Mouse (Mus musculus): ENCODE data around the gene Rasal1. TPM values are rescaled to one million over a fixed set of nuclear protein-coding genes. Genes with fewer than 3 reads are reported as not detected.

Rasal1 gene
- total and polyA plus RNA-seq, 3 experiments, result 0.33 TPM; not detected in 2

GRCm38 (mm10) chr5:120604839-120605238, 43.8 kb upstream of the Rasal1 start:
- Histone ChIP-seq H3K4me3 (no peak overlapping the region), H3K27ac (no peak overlapping the region), H3K4me1 (ENCODE audit: control insufficient read depth, insufficient read depth, low read length) (peaks cover 4% of the 10 kb centered on the region; the same call in 1 of the 2 replicates), H3K27me3 (ENCODE audit: control insufficient read depth, insufficient read depth, low read length) (no peaks in the 10 kb centered on the region), H3K9ac (ENCODE audit: low read depth, low read length) (no peak overlapping the region), H3K36me3 (ENCODE audit: control insufficient read depth, insufficient read depth, low read length) (no peaks in the 10 kb centered on the region), H3K79me2 (replicated peaks; ENCODE audit: control insufficient read depth, insufficient read depth, low read length) (no peaks in the 10 kb centered on the region)
- 6% methylated on average over 6 of the region's 6 CpGs for WGBS
- peak; percentile 78 to 86 for DNase-seq
- intact Hi-C loops (cut with DNase I), result loop anchor here (1.0 to 5.0 kb wide), 3 partner anchors 14 to 100 kb away; no protein-coding TSS in a partner anchor
- TF ChIP-seq EP300 (IDR thresholded peaks at IDR 0.05; ENCODE audit: insufficient read depth, low read depth, low read length) (0 out of 2 replicates have a peak, but pooled peaks have one; percentile 45), CTCF (IDR thresholded peaks at IDR 0.05) (peak; percentile 69), POLR2A (IDR thresholded peaks at IDR 0.05; ENCODE audit: insufficient read depth, low read depth, low read length) (no peak)

- TF ChIP-seq CTCF (IDR thresholded peaks at IDR 0.05) (no peak), POLR2A (IDR thresholded peaks at IDR 0.05; ENCODE audit: insufficient read depth, low read depth, low read length) (no peak), EP300 (IDR thresholded peaks at IDR 0.05; ENCODE audit: insufficient read depth, low read depth, low read length) (no peak)
- WGBS, result 2% methylated on average over 10 of the region's 10 CpGs
- H3K27me3 ChIP-seq (ENCODE audit: control insufficient read depth, insufficient read depth, low read length), result no peaks in the 10 kb centered on the region
- no peaks in the 10 kb centered on the region for H3K79me2 ChIP-seq (replicated peaks; ENCODE audit: control insufficient read depth, insufficient read depth, low read length)
- H3K9ac ChIP-seq (ENCODE audit: low read depth, low read length), result 0 out of 2 replicates have a peak overlapping the region, but pooled peaks have one; percentile 7
- H3K4me3 ChIP-seq, result no peak overlapping the region
- peaks cover 4% of the 10 kb centered on the region; the same call in 1 of the 2 replicates for H3K4me1 ChIP-seq (ENCODE audit: control insufficient read depth, insufficient read depth, low read length)
- no peaks in the 10 kb centered on the region for H3K36me3 ChIP-seq (ENCODE audit: control insufficient read depth, insufficient read depth, low read length)
- intact Hi-C loops (cut with DNase I), result loop anchor here (1.0 to 2.0 kb wide), 2 partner anchors 14 to 100 kb away; no protein-coding TSS in a partner anchor
- no peak for DNase-seq
- no peak overlapping the region for H3K27ac ChIP-seq
Measured at GRCm38 (mm10) chr5:120605241-120605661, 43.4 kb upstream of the Rasal1 start.

DNA sequence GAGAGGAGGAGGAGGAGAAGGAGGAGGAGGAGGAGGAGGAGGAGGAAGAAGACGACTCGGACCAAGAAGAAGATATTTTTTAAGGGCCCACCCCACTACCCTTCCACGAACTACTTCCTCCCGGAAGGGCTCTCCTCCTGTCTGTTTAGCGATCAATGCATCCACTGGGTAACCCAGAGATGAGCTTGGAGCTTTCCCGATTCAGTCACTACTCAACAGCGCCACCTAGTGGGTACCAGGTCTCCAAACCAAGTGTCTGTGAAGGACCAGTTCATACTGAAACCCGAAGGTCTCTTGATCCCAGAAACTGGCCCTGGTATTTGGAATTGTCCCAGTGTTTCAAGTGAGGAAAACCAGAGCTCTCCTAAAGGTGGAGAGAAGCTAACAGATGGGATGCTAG, 42.9 kb upstream of the Rasal1 start:
- Histone ChIP-seq H3K79me2 (replicated peaks; ENCODE audit: control insufficient read depth, insufficient read depth, low read length) (no peaks in the 10 kb centered on the region), H3K4me3 (no peak overlapping the region), H3K27ac (no peak overlapping the region), H3K36me3 (ENCODE audit: control insufficient read depth, insufficient read depth, low read length) (no peaks in the 10 kb centered on the region), H3K27me3 (ENCODE audit: control insufficient read depth, insufficient read depth, low read length) (no peaks in the 10 kb centered on the region), H3K4me1 (ENCODE audit: control insufficient read depth, insufficient read depth, low read length) (peaks cover 3% of the 10 kb centered on the region; the same call in 1 of the 2 replicates), H3K9ac (ENCODE audit: low read depth, low read length) (no peak overlapping the region)
- TF ChIP-seq CTCF (IDR thresholded peaks at IDR 0.05) (peak; percentile 91), POLR2A (IDR thresholded peaks at IDR 0.05; ENCODE audit: insufficient read depth, low read depth, low read length) (no peak), EP300 (IDR thresholded peaks at IDR 0.05; ENCODE audit: insufficient read depth, low read depth, low read length) (0 out of 2 replicates have a peak, but pooled peaks have one; percentile 67)
- intact Hi-C loops (cut with DNase I), result loop anchor here (1.0 to 2.0 kb wide), 2 partner anchors 15 to 100 kb away; no protein-coding TSS in a partner anchor
- 1% methylated on average over 6 of the region's 8 CpGs for WGBS
- DNase-seq, result peak; percentile 85 to 86

DNA sequence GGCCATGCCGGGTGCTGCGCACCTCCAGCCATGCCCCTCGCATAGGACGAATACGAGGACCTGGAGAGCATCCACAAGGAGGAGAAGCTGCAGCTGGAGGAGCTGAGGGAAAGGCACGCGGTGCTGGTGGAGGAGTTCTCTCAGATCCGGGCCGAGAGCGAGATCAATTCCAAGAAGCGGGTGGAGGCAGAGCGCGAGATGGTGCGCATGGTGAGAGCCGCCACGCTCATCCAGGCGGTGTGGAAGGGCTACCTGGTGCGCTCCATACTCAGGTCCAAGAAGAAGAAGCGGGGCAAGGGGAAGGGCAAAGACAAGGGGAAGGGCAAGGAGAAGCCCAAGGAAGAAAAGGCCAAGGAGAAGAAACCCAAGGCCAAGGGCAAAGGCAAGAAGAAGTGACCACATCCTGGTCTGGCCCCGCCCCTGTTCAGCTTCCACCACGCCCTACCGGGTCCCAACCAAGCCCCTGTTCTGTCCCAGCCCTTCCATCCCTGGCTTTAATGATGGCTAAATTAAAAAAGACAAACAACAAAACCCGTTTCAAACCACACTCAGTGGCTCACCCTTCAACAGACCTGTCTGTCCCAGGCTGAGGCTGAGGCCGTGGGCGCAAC, 41.9 kb upstream of the Rasal1 start:
- DNase-seq, result no peak
- H3K4me1 ChIP-seq (ENCODE audit: control insufficient read depth, insufficient read depth, low read length), result peaks cover 3% of the 10 kb centered on the region
- H3K36me3 ChIP-seq (ENCODE audit: control insufficient read depth, insufficient read depth, low read length), result no peaks in the 10 kb centered on the region
- intact Hi-C loops (cut with DNase I), result no loop called here
- no peak overlapping the region for H3K27ac ChIP-seq
- WGBS, result 75% methylated on average over 25 of the region's 25 CpGs
- H3K4me3 ChIP-seq, result no peak overlapping the region
- TF ChIP-seq EP300 (IDR thresholded peaks at IDR 0.05; ENCODE audit: insufficient read depth, low read depth, low read length), result no peak
- TF ChIP-seq CTCF (IDR thresholded peaks at IDR 0.05), result no peak
- no peak for TF ChIP-seq POLR2A (IDR thresholded peaks at IDR 0.05; ENCODE audit: insufficient read depth, low read depth, low read length)
- no peaks in the 10 kb centered on the region for H3K79me2 ChIP-seq (replicated peaks; ENCODE audit: control insufficient read depth, insufficient read depth, low read length)
- H3K9ac ChIP-seq (ENCODE audit: low read depth, low read length), result no peak overlapping the region
- no peaks in the 10 kb centered on the region for H3K27me3 ChIP-seq (ENCODE audit: control insufficient read depth, insufficient read depth, low read length)

GRCm38 (mm10) chr5:120607335-120607734, 41.3 kb upstream of the Rasal1 start:
- Histone ChIP-seq H3K27me3 (ENCODE audit: control insufficient read depth, insufficient read depth, low read length) (no peaks in the 10 kb centered on the region), H3K79me2 (replicated peaks; ENCODE audit: control insufficient read depth, insufficient read depth, low read length) (no peaks in the 10 kb centered on the region), H3K4me3 (no peak overlapping the region), H3K36me3 (ENCODE audit: control insufficient read depth, insufficient read depth, low read length) (no peaks in the 10 kb centered on the region), H3K27ac (no peak overlapping the region), H3K4me1 (ENCODE audit: control insufficient read depth, insufficient read depth, low read length) (peaks cover 3% of the 10 kb centered on the region), H3K9ac (ENCODE audit: low read depth, low read length) (no peak overlapping the region)
- WGBS, result 78% methylated on average over 3 of the region's 3 CpGs
- TF ChIP-seq CTCF (IDR thresholded peaks at IDR 0.05) (no peak), EP300 (IDR thresholded peaks at IDR 0.05; ENCODE audit: insufficient read depth, low read depth, low read length) (no peak), POLR2A (IDR thresholded peaks at IDR 0.05; ENCODE audit: insufficient read depth, low read depth, low read length) (no peak)
- intact Hi-C loops (cut with DNase I), result no loop called here
- no peak for DNase-seq

DNA sequence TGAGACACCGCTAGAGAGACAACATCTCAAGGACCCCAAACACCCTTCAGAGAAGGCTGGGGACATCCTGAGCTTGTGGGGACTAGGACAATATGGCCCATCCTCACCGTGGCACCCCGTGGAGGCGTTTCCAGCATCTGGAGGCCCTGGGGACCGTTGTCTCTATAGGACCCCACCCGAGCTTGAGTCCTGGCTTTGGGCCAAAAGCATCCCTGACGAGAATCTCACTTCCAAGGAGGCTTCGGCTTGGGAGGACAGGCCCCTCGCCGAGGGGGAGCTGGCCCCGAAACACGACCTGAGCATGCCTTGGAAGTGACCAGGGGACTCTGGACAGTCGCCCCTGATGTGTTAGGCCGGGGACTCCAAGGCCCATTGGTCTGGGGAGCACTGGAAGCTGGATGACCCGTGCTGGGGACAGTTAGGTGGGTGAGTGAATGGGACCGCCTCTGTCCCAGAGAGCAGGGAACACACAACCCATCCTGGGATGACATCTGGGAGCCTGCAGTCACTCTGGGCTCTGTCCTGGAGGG, 39.3 kb upstream of the Rasal1 start:
- Histone ChIP-seq H3K27ac (no peak overlapping the region), H3K9ac (ENCODE audit: low read depth, low read length) (no peak overlapping the region), H3K4me3 (no peak overlapping the region), H3K36me3 (ENCODE audit: control insufficient read depth, insufficient read depth, low read length) (no peaks in the 10 kb centered on the region), H3K79me2 (replicated peaks; ENCODE audit: control insufficient read depth, insufficient read depth, low read length) (no peaks in the 10 kb centered on the region), H3K4me1 (ENCODE audit: control insufficient read depth, insufficient read depth, low read length) (peaks cover 7% of the 10 kb centered on the region), H3K27me3 (ENCODE audit: control insufficient read depth, insufficient read depth, low read length) (no peaks in the 10 kb centered on the region)
- intact Hi-C loops (cut with DNase I), result no loop called here
- DNase-seq, result no peak
- TF ChIP-seq EP300 (IDR thresholded peaks at IDR 0.05; ENCODE audit: insufficient read depth, low read depth, low read length), result no peak
- no peak for TF ChIP-seq POLR2A (IDR thresholded peaks at IDR 0.05; ENCODE audit: insufficient read depth, low read depth, low read length)
- no peak for TF ChIP-seq CTCF (IDR thresholded peaks at IDR 0.05)
- WGBS, result 75% methylated on average over 16 of the region's 16 CpGs

Data from heart, adult 2 months (tissue).